Mouse (Mus musculus) testis, postnatal 14 days (tissue): ENCODE measurements around the gene Cdh4.

ENCODE experiments used
- DNase-seq: peaks from one replicate; pipeline ENCODE4 v3.0.0; 2021; ENCODE audit warnings: low spot score

The Cdh4 gene

DNA sequence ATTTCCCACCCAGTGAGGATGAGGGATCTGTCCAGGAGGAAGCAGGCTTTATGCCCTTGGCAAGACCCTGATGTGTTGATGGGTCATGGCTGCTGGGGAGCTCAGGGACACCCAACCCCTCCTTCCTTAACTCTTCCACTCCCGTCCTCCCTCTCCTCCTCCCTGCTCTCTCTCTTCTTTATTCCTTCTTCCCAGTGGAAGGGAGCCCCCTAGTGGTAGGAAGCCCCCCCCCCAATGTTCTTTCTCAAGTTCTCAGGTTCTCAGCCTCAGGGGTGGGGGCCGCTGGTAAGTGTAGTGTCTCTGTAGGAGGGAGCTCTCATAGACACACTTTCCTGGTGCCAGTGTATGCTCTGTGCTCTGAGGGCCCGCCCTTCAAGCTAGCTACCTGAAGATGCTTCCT lies 421.0 kb downstream of the Cdh4 start:
- DNase-seq: no peak

DNA sequence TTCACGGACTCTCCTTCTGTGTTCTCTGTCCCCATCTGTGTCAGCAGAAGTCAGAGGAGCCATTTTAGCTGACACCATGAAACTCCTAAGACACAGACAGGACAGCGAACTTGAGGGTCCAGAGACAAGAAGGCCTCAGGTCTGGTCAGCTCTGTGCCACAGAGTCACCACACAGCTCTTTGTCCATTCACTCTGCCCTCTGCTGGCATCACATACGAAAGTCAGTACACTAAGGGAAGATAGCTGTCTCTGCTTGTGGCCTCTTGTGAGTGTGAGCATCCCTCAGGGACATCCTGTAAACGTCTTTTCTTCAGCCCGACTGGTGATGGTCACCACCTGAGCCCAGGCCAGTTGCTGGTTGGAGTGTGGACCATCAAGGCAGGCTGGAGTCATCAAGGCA lies 422.9 kb downstream of the Cdh4 start:
- no peak for DNase-seq

- DNase-seq: no peak
These were observed 425.4 kb downstream of the Cdh4 start for GRCm38 (mm10) chr2:179867669-179868068.

DNA sequence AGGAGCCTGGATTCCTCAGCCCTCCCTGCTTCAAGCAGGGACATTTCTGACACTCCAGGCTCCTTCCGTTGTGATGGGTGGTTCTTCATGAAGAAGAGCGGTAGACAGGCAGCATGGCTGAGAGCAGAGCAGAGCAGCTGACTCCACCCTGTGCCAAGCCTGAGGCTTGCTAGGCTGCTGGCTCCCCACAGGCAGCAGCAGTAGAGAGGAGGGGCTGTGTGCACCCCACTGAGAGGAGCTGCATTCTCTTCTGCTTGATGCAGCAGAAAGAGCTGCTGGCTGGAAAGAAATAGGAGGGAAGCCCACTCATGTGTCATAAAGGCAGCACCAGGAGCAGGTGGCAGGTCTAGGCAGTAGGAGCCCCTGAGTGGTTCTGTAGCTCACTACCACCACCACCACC lies 427.6 kb downstream of the Cdh4 start:
- no peak for DNase-seq

- no peak for DNase-seq
These were observed 430.5 kb downstream of the Cdh4 start for GRCm38 (mm10) chr2:179872724-179873123.

GRCm38 (mm10) chr2:179873315-179873714 lies 431.1 kb downstream of the Cdh4 start:
- peak; percentile 14 for DNase-seq

DNA sequence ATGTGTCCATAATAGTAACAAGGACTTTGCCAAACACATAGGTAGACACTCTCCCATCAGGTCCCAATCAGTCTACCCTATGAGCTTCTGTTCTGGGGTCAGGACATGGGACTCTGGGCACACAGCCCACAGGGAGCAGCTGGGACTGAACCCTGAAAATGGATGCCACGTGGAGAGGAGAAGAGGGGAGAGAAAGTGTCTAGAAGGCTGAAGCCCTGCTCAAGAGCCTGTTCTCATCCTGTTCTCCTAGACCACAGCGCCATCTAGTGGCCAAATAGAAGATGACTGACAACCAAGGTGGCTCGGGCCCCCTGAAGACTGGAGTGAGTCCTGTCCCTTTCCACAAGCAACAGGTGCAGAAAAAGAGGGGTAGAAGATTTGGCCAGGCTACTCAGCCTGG lies 432.9 kb downstream of the Cdh4 start:
- DNase-seq: peak; percentile 60

- no peak for DNase-seq
These were observed 435.5 kb downstream of the Cdh4 start for GRCm38 (mm10) chr2:179877551-179878215.

- DNase-seq: no peak
These were observed 442.3 kb downstream of the Cdh4 start for GRCm38 (mm10) chr2:179884561-179884960.

GRCm38 (mm10) chr2:179891048-179891447 lies 448.8 kb downstream of the Cdh4 start:
- DNase-seq: no peak

- DNase-seq: no peak
These were observed 454.7 kb downstream of the Cdh4 start for GRCm38 (mm10) chr2:179896949-179897348.

- no peak for DNase-seq
These were observed 470.7 kb downstream of the Cdh4 start for GRCm38 (mm10) chr2:179912911-179913310.

- DNase-seq: no peak
These were observed 471.1 kb downstream of the Cdh4 start for GRCm38 (mm10) chr2:179913349-179913748.

DNA sequence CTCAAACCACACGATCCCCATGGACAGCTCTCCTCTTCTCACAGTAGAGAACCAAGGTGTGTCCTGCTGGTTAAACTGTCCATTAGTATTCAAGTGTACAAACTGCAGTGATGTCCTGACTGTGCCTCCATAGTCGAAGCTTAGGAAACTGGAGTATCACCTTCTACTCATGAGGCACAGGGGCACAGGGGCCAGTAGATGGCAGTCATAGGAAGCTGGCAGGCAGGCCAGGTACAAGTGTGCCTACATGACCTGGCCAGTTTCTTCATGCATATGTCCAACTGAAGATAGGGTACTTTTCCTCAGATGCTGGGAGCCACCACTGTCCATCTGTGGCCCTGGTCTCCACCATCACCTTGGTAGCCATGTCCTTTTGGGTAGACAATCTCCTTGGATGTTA lies 472.0 kb downstream of the Cdh4 start:
- DNase-seq: no peak

DNA sequence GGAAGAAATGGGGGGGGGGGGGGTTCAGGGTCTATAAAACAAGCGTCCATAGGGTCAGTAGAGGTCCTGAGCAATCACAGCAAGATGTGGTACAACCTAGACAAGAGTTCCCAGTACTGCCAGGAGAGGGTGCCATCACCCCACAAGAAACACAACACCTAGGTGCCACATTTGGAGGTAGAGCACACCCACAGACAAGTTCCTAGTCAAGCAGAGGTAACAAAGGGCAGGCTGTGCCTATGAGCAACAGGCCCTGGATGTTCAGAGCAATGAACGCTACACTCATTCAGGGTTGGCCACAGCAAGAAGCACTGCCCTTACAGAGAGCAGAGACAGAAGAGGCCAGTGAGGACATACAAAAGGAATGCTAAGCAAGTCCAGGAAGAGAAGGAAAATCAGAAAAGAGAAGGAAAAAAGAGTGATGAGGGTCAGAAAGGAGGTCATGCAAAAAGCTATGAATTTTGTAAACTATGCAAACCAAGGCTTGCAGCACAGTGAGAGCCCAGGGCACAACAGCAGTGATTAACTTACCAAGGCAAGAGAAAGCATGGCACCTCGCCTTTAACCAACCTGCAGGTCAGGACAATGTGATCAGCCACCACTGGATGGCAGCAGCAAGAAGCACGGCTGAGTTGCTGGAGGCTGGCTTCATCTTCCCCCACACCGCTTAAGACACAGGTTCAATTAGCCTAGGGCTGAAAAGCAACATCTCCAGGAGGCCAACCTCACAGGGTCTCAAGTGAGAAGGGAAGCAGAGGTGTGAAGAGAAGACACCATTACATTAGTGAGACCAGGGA lies 474.8 kb downstream of the Cdh4 start:
- DNase-seq: peak; percentile 18

DNA sequence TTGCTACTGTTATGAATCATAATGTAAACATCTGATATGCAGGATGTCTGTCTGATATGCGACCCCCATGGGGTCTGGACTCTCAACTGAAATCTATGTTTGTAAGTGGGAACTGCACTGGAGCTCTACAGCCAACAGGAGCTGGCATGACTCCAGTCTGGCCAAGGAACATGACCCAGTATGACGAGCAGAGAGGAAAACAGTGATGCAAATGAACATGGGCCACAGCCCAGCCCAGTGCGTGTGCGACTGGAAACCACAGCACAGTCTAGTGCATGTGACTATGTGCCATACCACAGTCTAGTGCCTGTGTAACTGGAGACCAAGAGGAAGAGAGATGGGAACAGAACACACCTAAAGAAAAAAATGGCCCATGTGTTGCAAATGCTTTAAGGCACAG lies 477.8 kb downstream of the Cdh4 start:
- DNase-seq: no peak

DNA sequence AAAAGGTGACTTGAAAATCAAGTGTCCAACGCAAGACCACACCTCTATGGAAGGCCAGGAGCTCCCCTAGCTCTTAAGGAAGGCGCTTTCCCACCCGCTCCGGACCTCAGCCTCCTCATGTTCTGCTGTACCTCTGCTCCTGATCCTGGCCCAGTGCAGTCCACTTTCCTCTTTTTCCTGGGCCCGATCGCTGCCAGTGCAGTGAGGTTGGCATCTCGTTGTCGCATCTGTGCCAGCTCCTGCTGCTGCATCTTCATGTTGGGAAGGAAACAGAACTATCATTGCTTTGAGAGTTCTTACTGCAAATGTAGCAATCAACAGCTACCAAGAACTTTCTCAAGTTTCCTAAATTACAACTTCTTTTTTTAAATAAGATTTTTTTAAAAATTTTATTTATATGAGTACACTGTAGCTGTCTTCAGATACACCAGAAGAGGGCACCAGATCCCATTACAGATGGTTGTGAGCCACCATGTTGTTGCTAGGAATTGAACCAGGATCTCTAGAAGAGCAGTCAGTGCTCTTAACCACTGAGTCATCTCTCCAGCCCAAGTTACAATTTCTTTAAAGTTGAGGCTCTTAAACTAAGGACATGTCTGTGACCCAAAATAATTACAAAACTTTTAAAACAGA lies 478.9 kb downstream of the Cdh4 start:
- DNase-seq: no peak

- no peak for DNase-seq
These were observed 481.8 kb downstream of the Cdh4 start for GRCm38 (mm10) chr2:179924038-179924437.

- no peak for DNase-seq
These were observed 486.9 kb downstream of the Cdh4 start for GRCm38 (mm10) chr2:179929166-179929565.

- DNase-seq: no peak
These were observed 489.5 kb downstream of the Cdh4 start for GRCm38 (mm10) chr2:179931741-179932140.

GRCm38 (mm10) chr2:179934165-179934564 lies 491.9 kb downstream of the Cdh4 start:
- DNase-seq: no peak

- no peak for DNase-seq
These were observed 494.9 kb downstream of the Cdh4 start for GRCm38 (mm10) chr2:179937091-179937490.

DNA sequence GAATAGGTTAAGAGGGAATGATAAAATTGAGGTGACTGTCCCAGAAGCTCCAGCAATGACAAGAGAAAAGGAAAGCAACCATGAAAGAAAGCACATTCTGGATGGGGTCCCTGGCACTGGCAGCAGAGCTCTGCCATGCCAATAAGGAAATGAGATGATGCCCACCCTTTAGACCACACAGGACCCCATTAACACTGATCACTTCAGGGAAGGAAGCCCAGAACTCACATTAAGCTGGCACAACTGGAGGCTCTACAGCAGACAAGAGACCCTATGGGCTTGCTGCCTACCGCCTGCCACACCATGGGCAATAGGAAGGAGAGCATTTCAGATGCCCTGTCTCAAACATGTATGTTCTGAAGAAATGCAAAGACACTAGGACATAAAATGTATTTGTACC lies 499.5 kb downstream of the Cdh4 start:
- DNase-seq: no peak
